Mouse (Mus musculus): ENCODE measurements around the gene Atp4b. TPM values are rescaled to one million over a fixed set of nuclear protein-coding genes. Genes with fewer than 3 reads are reported as not detected.

Gene Atp4b
- polyA plus RNA-seq, 1 experiment from 2014 or later = not detected

GRCm38 (mm10) chr8:13382999-13383398, 13.6 kb downstream of the Atp4b start:
- no peak for TF ChIP-seq CTCF (IDR thresholded peaks at IDR 0.05; ENCODE audit: low read depth)
- DNase-seq (no peak), ATAC-seq (ENCODE audit: insufficient read depth) (no peak)
- Histone ChIP-seq H3K36me3 (ENCODE audit: insufficient read depth) (peaks cover 16% of the 10 kb centered on the region), H3K9me3 (ENCODE audit: low read depth, low read length) (no peaks in the 10 kb centered on the region), H3K27me3 (ENCODE audit: insufficient read depth, low read length) (no peaks in the 10 kb centered on the region), H3K4me1 (ENCODE audit: insufficient read depth) (no peaks in the 10 kb centered on the region), H3K27ac (ENCODE audit: low read depth) (no peak overlapping the region), H3K4me3 (ENCODE audit: low read depth, low read length) (no peak overlapping the region), H3K4me2 (no peak overlapping the region), H3K9ac (no peak overlapping the region)
- 88% methylated on average over 4 of the region's 4 CpGs for WGBS

GRCm38 (mm10) chr8:13382536-13382935, 14.1 kb downstream of the Atp4b start:
- ATAC-seq (ENCODE audit: insufficient read depth) = no peak
- WGBS = 86% methylated on average over 3 of the region's 3 CpGs
- no peaks in the 10 kb centered on the region for H3K27me3 ChIP-seq (ENCODE audit: insufficient read depth, low read length)
- no peak for DNase-seq
- no peak overlapping the region for H3K9ac ChIP-seq
- H3K27ac ChIP-seq (ENCODE audit: low read depth) = no peak overlapping the region
- H3K4me1 ChIP-seq (ENCODE audit: insufficient read depth) = no peaks in the 10 kb centered on the region
- no peaks in the 10 kb centered on the region for H3K9me3 ChIP-seq (ENCODE audit: low read depth, low read length)
- H3K4me3 ChIP-seq (ENCODE audit: low read depth, low read length) = no peak overlapping the region
- no peak overlapping the region for H3K4me2 ChIP-seq
- TF ChIP-seq CTCF (IDR thresholded peaks at IDR 0.05; ENCODE audit: low read depth) = no peak
- H3K36me3 ChIP-seq (ENCODE audit: insufficient read depth) = peaks cover 19% of the 10 kb centered on the region

- no peak for DNase-seq
- no peak overlapping the region for H3K4me2 ChIP-seq
- no peak overlapping the region for H3K9ac ChIP-seq
- H3K36me3 ChIP-seq (ENCODE audit: insufficient read depth) = peaks cover 26% of the 10 kb centered on the region
- H3K27me3 ChIP-seq (ENCODE audit: insufficient read depth, low read length) = no peaks in the 10 kb centered on the region
- H3K4me1 ChIP-seq (ENCODE audit: insufficient read depth) = no peaks in the 10 kb centered on the region
- no peak for ATAC-seq (ENCODE audit: insufficient read depth)
- no peak overlapping the region for H3K4me3 ChIP-seq (ENCODE audit: low read depth, low read length)
- TF ChIP-seq CTCF (IDR thresholded peaks at IDR 0.05; ENCODE audit: low read depth) = no peak
- no peak overlapping the region for H3K27ac ChIP-seq (ENCODE audit: low read depth)
- no peaks in the 10 kb centered on the region for H3K9me3 ChIP-seq (ENCODE audit: low read depth, low read length)
- WGBS = 86% methylated on average over 7 of the region's 7 CpGs
Observed at GRCm38 (mm10) chr8:13381630-13382029, 15.0 kb downstream of the Atp4b start.

- H3K9me3 ChIP-seq (ENCODE audit: low read depth, low read length) = no peaks in the 10 kb centered on the region
Observed at GRCm38 (mm10) chr8:13373151-13373662, 23.4 kb downstream of the Atp4b start.

GRCm38 (mm10) chr8:13361865-13362264, 34.8 kb downstream of the Atp4b start:
- Histone ChIP-seq H3K27me3 (ENCODE audit: insufficient read depth, low read length) (no peaks in the 10 kb centered on the region), H3K9me3 (ENCODE audit: low read depth, low read length) (no peaks in the 10 kb centered on the region), H3K4me3 (ENCODE audit: low read depth, low read length) (no peak overlapping the region), H3K9ac (no peak overlapping the region), H3K4me1 (ENCODE audit: insufficient read depth) (no peaks in the 10 kb centered on the region), H3K27ac (ENCODE audit: low read depth) (no peak overlapping the region), H3K4me2 (no peak overlapping the region), H3K36me3 (ENCODE audit: insufficient read depth) (peaks cover 100% of the 10 kb centered on the region)
- TF ChIP-seq CTCF (IDR thresholded peaks at IDR 0.05; ENCODE audit: low read depth) = peak; percentile 48
- peak; percentile 11 for DNase-seq
- ATAC-seq (ENCODE audit: insufficient read depth) = no peak
- whole genome bisulfite sequencing = 94% methylated on average over 6 of the region's 6 CpGs

More at GRCm38 (mm10) chr8:13373151-13373662, 23.4 kb downstream of the Atp4b start:
- H3K9ac ChIP-seq = no peak overlapping the region
- no peak for TF ChIP-seq CTCF (IDR thresholded peaks at IDR 0.05; ENCODE audit: low read depth)
- WGBS = 87% methylated on average over 8 of the region's 8 CpGs
- no peak for ATAC-seq (ENCODE audit: insufficient read depth)
- H3K4me2 ChIP-seq = no peak overlapping the region
- peaks cover 92% of the 10 kb centered on the region for H3K36me3 ChIP-seq (ENCODE audit: insufficient read depth)
- H3K27me3 ChIP-seq (ENCODE audit: insufficient read depth, low read length) = no peaks in the 10 kb centered on the region
- no peaks in the 10 kb centered on the region for H3K4me1 ChIP-seq (ENCODE audit: insufficient read depth)
- no peak overlapping the region for H3K27ac ChIP-seq (ENCODE audit: low read depth)
- DNase-seq = no peak
- H3K4me3 ChIP-seq (ENCODE audit: low read depth, low read length) = no peak overlapping the region

GRCm38 (mm10) chr8:13360213-13360612, 36.4 kb downstream of the Atp4b start:
- ATAC-seq (ENCODE audit: insufficient read depth) = no peak
- WGBS = 92% methylated on average over 7 of the region's 7 CpGs
- Histone ChIP-seq H3K4me1 (ENCODE audit: insufficient read depth) (no peaks in the 10 kb centered on the region), H3K36me3 (ENCODE audit: insufficient read depth) (peaks cover 100% of the 10 kb centered on the region), H3K9ac (no peak overlapping the region), H3K27ac (ENCODE audit: low read depth) (no peak overlapping the region), H3K9me3 (ENCODE audit: low read depth, low read length) (no peaks in the 10 kb centered on the region), H3K27me3 (ENCODE audit: insufficient read depth, low read length) (no peaks in the 10 kb centered on the region), H3K4me3 (ENCODE audit: low read depth, low read length) (no peak overlapping the region), H3K4me2 (no peak overlapping the region)
- no peak for DNase-seq
- no peak for TF ChIP-seq CTCF (IDR thresholded peaks at IDR 0.05; ENCODE audit: low read depth)

- H3K9me3 ChIP-seq (ENCODE audit: low read depth, low read length) = no peaks in the 10 kb centered on the region
- H3K27ac ChIP-seq (ENCODE audit: low read depth) = no peak overlapping the region
- H3K4me3 ChIP-seq (ENCODE audit: low read depth, low read length) = no peak overlapping the region
- H3K4me1 ChIP-seq (ENCODE audit: insufficient read depth) = no peaks in the 10 kb centered on the region
- no peaks in the 10 kb centered on the region for H3K27me3 ChIP-seq (ENCODE audit: insufficient read depth, low read length)
- H3K9ac ChIP-seq = no peak overlapping the region
- H3K4me2 ChIP-seq = no peak overlapping the region
- H3K36me3 ChIP-seq (ENCODE audit: insufficient read depth) = peaks cover 99% of the 10 kb centered on the region
- ATAC-seq (ENCODE audit: insufficient read depth) = no peak
- peak; percentile 15; the same call in 1 of the 2 replicates for TF ChIP-seq CTCF (IDR thresholded peaks at IDR 0.05; ENCODE audit: low read depth)
- WGBS = 70% methylated on average over 10 of the region's 10 CpGs
- DNase-seq = no peak
Observed at GRCm38 (mm10) chr8:13356681-13357080, 39.9 kb downstream of the Atp4b start.

All from lung, embryonic 14.5 days (tissue).